Mouse (Mus musculus): ENCODE measurements around the gene Gfra4. TPM values are rescaled to one million over a fixed set of nuclear protein-coding genes. Genes with fewer than 3 reads are reported as not detected.

Gene Gfra4
- polyA plus RNA-seq, 1 experiment from 2014 or later = 1.4 TPM

DNA sequence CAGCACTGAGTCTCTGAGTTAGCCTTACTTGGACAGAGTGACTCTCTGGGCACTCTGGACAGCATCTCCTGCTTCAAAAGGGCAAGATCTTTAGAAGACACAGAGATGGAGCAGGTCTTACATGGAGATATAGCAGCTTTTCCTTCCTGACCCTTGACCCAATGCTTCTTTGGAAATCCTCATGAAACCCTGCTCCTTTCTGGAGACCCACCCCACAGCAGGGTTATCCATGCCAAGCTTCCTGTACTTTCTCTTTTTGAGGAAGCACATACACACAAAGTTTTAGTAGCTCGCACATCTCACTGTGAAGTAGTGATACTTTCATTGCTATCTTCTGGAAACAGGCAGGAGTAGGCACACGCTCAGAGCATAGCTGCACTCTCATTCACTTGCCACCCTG lies 17.7 kb downstream of the Gfra4 start:
- 95% methylated on average over 2 of the region's 2 CpGs for WGBS
- no peak for TF ChIP-seq CTCF (IDR thresholded peaks at IDR 0.05)
- no peak for TF ChIP-seq EP300 (IDR thresholded peaks at IDR 0.05)
- no peaks in the 10 kb centered on the region for H3K4me1 ChIP-seq (ENCODE audit: insufficient read depth, low read depth, low read length)
- H3K27ac ChIP-seq (ENCODE audit: low read length) = no peak overlapping the region
- H3K9me3 ChIP-seq (ENCODE audit: low read length) = no peaks in the 10 kb centered on the region
- DNase-seq (ENCODE audit: low spot score) (no peak), ATAC-seq (no peak)
- H3K4me2 ChIP-seq (replicated peaks; ENCODE audit: low read depth, low read length) = no peak overlapping the region
- H3K27me3 ChIP-seq (replicated peaks; ENCODE audit: insufficient read depth, low read length) = no peaks in the 10 kb centered on the region
- no peak overlapping the region for H3K4me3 ChIP-seq (ENCODE audit: low read depth, low read length)
- H3K9ac ChIP-seq (replicated peaks; ENCODE audit: low read depth) = no peak overlapping the region
- H3K36me3 ChIP-seq (ENCODE audit: insufficient read depth, low read length) = peaks cover 5% of the 10 kb centered on the region; the same call in 1 of the 2 replicates

DNA sequence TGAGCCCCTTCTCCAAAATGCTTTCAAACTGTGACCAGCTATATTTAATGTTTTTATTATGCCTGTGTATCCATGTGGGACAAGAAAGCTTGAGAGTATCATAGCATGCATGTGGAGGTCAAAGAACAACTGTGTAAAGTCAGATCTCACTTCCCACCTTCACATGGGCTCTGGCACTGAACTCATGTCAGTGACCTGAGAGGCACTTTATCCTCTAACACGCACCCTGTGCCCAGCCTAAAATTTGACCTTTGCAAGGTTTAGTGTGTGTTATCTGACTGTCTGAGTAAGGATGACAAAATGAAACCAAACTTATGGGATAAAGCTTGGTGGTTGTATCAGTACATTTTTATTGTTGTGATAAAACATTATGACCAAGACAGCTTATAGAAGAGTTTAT lies 32.3 kb downstream of the Gfra4 start:
- 68% methylated on average over 1 of the region's 1 CpGs for WGBS
- Histone ChIP-seq H3K9me3 (ENCODE audit: low read length) (no peaks in the 10 kb centered on the region), H3K4me1 (ENCODE audit: insufficient read depth, low read depth, low read length) (no peaks in the 10 kb centered on the region), H3K9ac (replicated peaks; ENCODE audit: low read depth) (no peak overlapping the region), H3K4me2 (replicated peaks; ENCODE audit: low read depth, low read length) (no peak overlapping the region), H3K27ac (ENCODE audit: low read length) (no peak overlapping the region), H3K27me3 (replicated peaks; ENCODE audit: insufficient read depth, low read length) (no peaks in the 10 kb centered on the region), H3K4me3 (ENCODE audit: low read depth, low read length) (no peak overlapping the region), H3K36me3 (ENCODE audit: insufficient read depth, low read length) (peaks cover 9% of the 10 kb centered on the region; the same call in 1 of the 2 replicates)
- no peak for TF ChIP-seq EP300 (IDR thresholded peaks at IDR 0.05)
- TF ChIP-seq CTCF (IDR thresholded peaks at IDR 0.05) = no peak
- ATAC-seq (no peak), DNase-seq (ENCODE audit: low spot score) (no peak)

DNA sequence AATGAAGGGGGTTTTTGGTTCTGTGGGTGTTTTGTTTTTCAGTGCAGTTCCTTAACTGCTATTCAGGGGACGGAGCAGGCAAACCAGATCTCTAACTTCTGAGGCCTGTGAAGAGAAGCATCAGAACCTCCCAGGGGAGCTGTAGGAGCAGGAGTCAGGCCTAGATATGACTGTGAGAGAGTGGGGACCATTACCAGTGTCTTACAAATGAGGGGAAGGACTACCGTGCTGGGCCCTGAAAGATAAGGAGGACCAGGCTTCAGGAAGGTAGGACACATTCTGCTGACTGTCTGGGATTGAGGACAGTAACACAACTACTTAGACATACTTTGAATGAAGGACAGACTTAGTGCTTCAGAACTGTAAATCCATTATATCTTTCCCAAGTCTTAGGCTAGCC lies 33.8 kb downstream of the Gfra4 start:
- Histone ChIP-seq H3K4me1 (ENCODE audit: insufficient read depth, low read depth, low read length) (no peaks in the 10 kb centered on the region), H3K9ac (replicated peaks; ENCODE audit: low read depth) (no peak overlapping the region), H3K4me3 (ENCODE audit: low read depth, low read length) (no peak overlapping the region), H3K27me3 (replicated peaks; ENCODE audit: insufficient read depth, low read length) (no peaks in the 10 kb centered on the region), H3K9me3 (ENCODE audit: low read length) (no peaks in the 10 kb centered on the region), H3K27ac (ENCODE audit: low read length) (no peak overlapping the region), H3K36me3 (ENCODE audit: insufficient read depth, low read length) (peaks cover 19% of the 10 kb centered on the region; the same call in 1 of the 2 replicates), H3K4me2 (replicated peaks; ENCODE audit: low read depth, low read length) (no peak overlapping the region)
- 85% methylated on average over 2 of the region's 2 CpGs for WGBS
- ATAC-seq (no peak), DNase-seq (ENCODE audit: low spot score) (no peak)
- TF ChIP-seq CTCF (IDR thresholded peaks at IDR 0.05) (no peak), EP300 (IDR thresholded peaks at IDR 0.05) (no peak)

DNA sequence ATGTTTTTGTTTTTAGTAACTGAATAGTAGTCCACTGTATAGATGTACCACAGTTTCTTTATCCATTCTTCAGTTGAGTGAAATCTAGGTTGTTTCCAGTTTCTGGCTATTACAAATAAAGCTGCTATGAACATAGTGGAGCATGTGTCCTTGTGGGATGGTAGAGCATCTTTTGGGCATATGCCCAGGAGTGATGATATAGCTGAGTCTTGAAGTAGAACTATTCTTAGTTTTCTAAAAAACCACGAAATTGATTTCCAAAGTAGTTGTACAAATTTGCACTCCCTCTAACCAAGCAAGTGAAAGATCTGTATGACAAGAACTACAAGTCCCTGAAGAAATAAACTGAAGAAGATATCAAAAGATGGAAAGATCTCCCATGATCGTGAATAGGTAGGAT lies 50.1 kb downstream of the Gfra4 start:
- H3K9ac ChIP-seq (replicated peaks; ENCODE audit: low read depth) = no peak overlapping the region
- no peak for TF ChIP-seq EP300 (IDR thresholded peaks at IDR 0.05)
- no peak for TF ChIP-seq CTCF (IDR thresholded peaks at IDR 0.05)
- H3K27me3 ChIP-seq (replicated peaks; ENCODE audit: insufficient read depth, low read length) = no peaks in the 10 kb centered on the region
- DNase-seq (ENCODE audit: low spot score) (no peak), ATAC-seq (no peak)
- H3K4me1 ChIP-seq (ENCODE audit: insufficient read depth, low read depth, low read length) = no peaks in the 10 kb centered on the region
- no peak overlapping the region for H3K4me3 ChIP-seq (ENCODE audit: low read depth, low read length)
- no peak overlapping the region for H3K4me2 ChIP-seq (replicated peaks; ENCODE audit: low read depth, low read length)
- peaks cover 6% of the 10 kb centered on the region; the same call in 1 of the 2 replicates for H3K36me3 ChIP-seq (ENCODE audit: insufficient read depth, low read length)
- H3K9me3 ChIP-seq (ENCODE audit: low read length) = no peaks in the 10 kb centered on the region
- 92% methylated on average over 2 of the region's 2 CpGs for WGBS
- no peak overlapping the region for H3K27ac ChIP-seq (ENCODE audit: low read length)

Small RNA genes within 50 kb of the gene (microRNA-seq; reads per million reads assigned to microRNA genes)
- gene Mir6973b = not detected

Other genes with a start within 250 kb of the Gfra4 start
- gene 4930402H24Rik, start 136.7 kb downstream of the Gfra4 start, polyA plus RNA-seq (2015; fragmentation: Nextera tagmentation; extraction: Ambion mirVana) = 15.6 and 22.9 TPM in 2 replicates
- 5.2 and 5.3 TPM in 2 replicates for gene Atrn, start 136.6 kb downstream of the Gfra4 start, polyA plus RNA-seq (2015; fragmentation: Nextera tagmentation; extraction: Ambion mirVana)
- 3.2 and 3.5 TPM in 2 replicates for gene Adam33, start 20.7 kb upstream of the Gfra4 start, polyA plus RNA-seq (2015; fragmentation: Nextera tagmentation; extraction: Ambion mirVana)
- 1.1 TPM in 2 replicates for gene Siglec1, start 43.7 kb upstream of the Gfra4 start, polyA plus RNA-seq (2015; fragmentation: Nextera tagmentation; extraction: Ambion mirVana)
- gene Hspa12b, start 84.2 kb upstream of the Gfra4 start, polyA plus RNA-seq (2015; fragmentation: Nextera tagmentation; extraction: Ambion mirVana) = 16.7 and 17.9 TPM in 2 replicates
- gene Gm11037, start 90.4 kb upstream of the Gfra4 start, polyA plus RNA-seq (2015; fragmentation: Nextera tagmentation; extraction: Ambion mirVana) = not detected in 2 replicates
- 28.3 and 32.8 TPM in 2 replicates for gene 1700037H04Rik, start 117.0 kb upstream of the Gfra4 start, polyA plus RNA-seq (2015; fragmentation: Nextera tagmentation; extraction: Ambion mirVana)
- gene Cenpb, start 137.0 kb upstream of the Gfra4 start, polyA plus RNA-seq (2015; fragmentation: Nextera tagmentation; extraction: Ambion mirVana) = 13.2 and 14.9 TPM in 2 replicates
- 36.5 and 38.7 TPM in 2 replicates for gene Cdc25b, start 143.9 kb upstream of the Gfra4 start, polyA plus RNA-seq (2015; fragmentation: Nextera tagmentation; extraction: Ambion mirVana)
- gene Spef1, start 144.2 kb upstream of the Gfra4 start, polyA plus RNA-seq (2015; fragmentation: Nextera tagmentation; extraction: Ambion mirVana) = 12.2 TPM in 2 replicates
- 27.9 and 28.0 TPM in 2 replicates for gene Ap5s1, start 164.0 kb upstream of the Gfra4 start, polyA plus RNA-seq (2015; fragmentation: Nextera tagmentation; extraction: Ambion mirVana)
- 14.1 and 14.4 TPM in 2 replicates for gene Mavs, start 191.0 kb upstream of the Gfra4 start, polyA plus RNA-seq (2015; fragmentation: Nextera tagmentation; extraction: Ambion mirVana)
- 22.3 and 26.7 TPM in 2 replicates for gene Pank2, start 219.4 kb upstream of the Gfra4 start, polyA plus RNA-seq (2015; fragmentation: Nextera tagmentation; extraction: Ambion mirVana)

Data from lung, postnatal 0 days (tissue).